Mouse (Mus musculus): ENCODE data around the gene Tff3. TPM values are rescaled to one million over a fixed set of nuclear protein-coding genes. Genes with fewer than 3 reads are reported as not detected.

Gene Tff3
- polyA plus RNA-seq, 1 experiment = 0.28 TPM

- no peaks in the 10 kb centered on the region for H3K36me3 ChIP-seq (ENCODE audit: control insufficient read depth, insufficient read depth, low read length)
- no peak overlapping the region for H3K4me3 ChIP-seq (ENCODE audit: control insufficient read depth, low read depth, low read length)
- H3K27me3 ChIP-seq (ENCODE audit: control insufficient read depth, insufficient read depth, low read length) = no peaks in the 10 kb centered on the region
- H3K4me1 ChIP-seq (ENCODE audit: control insufficient read depth, insufficient read depth, low read length) = no peaks in the 10 kb centered on the region
- H3K27ac ChIP-seq (ENCODE audit: control insufficient read depth, insufficient read depth, low read depth, low read length) = no peak overlapping the region
- TF ChIP-seq CTCF (IDR thresholded peaks at IDR 0.05; ENCODE audit: control insufficient read depth, insufficient read depth, insufficient replicate concordance, low read depth, low read length) (no peak), POLR2A (IDR thresholded peaks at IDR 0.05; ENCODE audit: control insufficient read depth, low read depth, low read length) (no peak)
Observed at GRCm38 (mm10) chr17:31153785-31154184, 24.3 kb upstream of the Tff3 start.

GRCm38 (mm10) chr17:31152966-31153499, 23.6 kb upstream of the Tff3 start:
- no peaks in the 10 kb centered on the region for H3K4me1 ChIP-seq (ENCODE audit: control insufficient read depth, insufficient read depth, low read length)
- H3K27me3 ChIP-seq (ENCODE audit: control insufficient read depth, insufficient read depth, low read length) = no peaks in the 10 kb centered on the region
- no peak overlapping the region for H3K27ac ChIP-seq (ENCODE audit: control insufficient read depth, insufficient read depth, low read depth, low read length)
- H3K36me3 ChIP-seq (ENCODE audit: control insufficient read depth, insufficient read depth, low read length) = no peaks in the 10 kb centered on the region
- H3K4me3 ChIP-seq (ENCODE audit: control insufficient read depth, low read depth, low read length) = no peak overlapping the region
- TF ChIP-seq CTCF (IDR thresholded peaks at IDR 0.05; ENCODE audit: control insufficient read depth, insufficient read depth, insufficient replicate concordance, low read depth, low read length) (no peak), POLR2A (IDR thresholded peaks at IDR 0.05; ENCODE audit: control insufficient read depth, low read depth, low read length) (no peak)

GRCm38 (mm10) chr17:31152512-31152911, 23.1 kb upstream of the Tff3 start:
- Histone ChIP-seq H3K27me3 (ENCODE audit: control insufficient read depth, insufficient read depth, low read length) (no peaks in the 10 kb centered on the region), H3K4me3 (ENCODE audit: control insufficient read depth, low read depth, low read length) (no peak overlapping the region), H3K36me3 (ENCODE audit: control insufficient read depth, insufficient read depth, low read length) (no peaks in the 10 kb centered on the region), H3K27ac (ENCODE audit: control insufficient read depth, insufficient read depth, low read depth, low read length) (no peak overlapping the region), H3K4me1 (ENCODE audit: control insufficient read depth, insufficient read depth, low read length) (no peaks in the 10 kb centered on the region)
- TF ChIP-seq CTCF (IDR thresholded peaks at IDR 0.05; ENCODE audit: control insufficient read depth, insufficient read depth, insufficient replicate concordance, low read depth, low read length) (no peak), POLR2A (IDR thresholded peaks at IDR 0.05; ENCODE audit: control insufficient read depth, low read depth, low read length) (no peak)

- Histone ChIP-seq H3K4me1 (ENCODE audit: control insufficient read depth, insufficient read depth, low read length) (peaks cover 2% of the 10 kb centered on the region; the same call in 1 of the 2 replicates), H3K4me3 (ENCODE audit: control insufficient read depth, low read depth, low read length) (no peak overlapping the region), H3K27me3 (ENCODE audit: control insufficient read depth, insufficient read depth, low read length) (no peaks in the 10 kb centered on the region), H3K27ac (ENCODE audit: control insufficient read depth, insufficient read depth, low read depth, low read length) (no peak overlapping the region), H3K36me3 (ENCODE audit: control insufficient read depth, insufficient read depth, low read length) (no peaks in the 10 kb centered on the region)
- TF ChIP-seq CTCF (IDR thresholded peaks at IDR 0.05; ENCODE audit: control insufficient read depth, insufficient read depth, insufficient replicate concordance, low read depth, low read length) = no peak
- TF ChIP-seq POLR2A (IDR thresholded peaks at IDR 0.05; ENCODE audit: control insufficient read depth, low read depth, low read length) = no peak
Observed at GRCm38 (mm10) chr17:31145998-31146397, 16.6 kb upstream of the Tff3 start.

- Histone ChIP-seq H3K27me3 (ENCODE audit: control insufficient read depth, insufficient read depth, low read length) (no peaks in the 10 kb centered on the region), H3K36me3 (ENCODE audit: control insufficient read depth, insufficient read depth, low read length) (no peaks in the 10 kb centered on the region), H3K4me3 (ENCODE audit: control insufficient read depth, low read depth, low read length) (no peak within 1 kb of the TSS), H3K4me1 (ENCODE audit: control insufficient read depth, insufficient read depth, low read length) (peaks cover 2% of the 10 kb centered on the region; the same call in 1 of the 2 replicates), H3K27ac (ENCODE audit: control insufficient read depth, insufficient read depth, low read depth, low read length) (no peak within 1 kb of the TSS)
- TF ChIP-seq POLR2A (IDR thresholded peaks at IDR 0.05; ENCODE audit: control insufficient read depth, low read depth, low read length) = no peak
- TF ChIP-seq CTCF (IDR thresholded peaks at IDR 0.05; ENCODE audit: control insufficient read depth, insufficient read depth, insufficient replicate concordance, low read depth, low read length) = no peak
Observed at GRCm38 (mm10) chr17:31144040-31145037, 14.9 kb upstream of the Tff3 start, which contains the start of gene Tff2. Gene Tff2 (minus strand): TSS chr17:31144282.

- Histone ChIP-seq H3K4me1 (ENCODE audit: control insufficient read depth, insufficient read depth, low read length) (peaks cover 2% of the 10 kb centered on the region; the same call in 1 of the 2 replicates), H3K4me3 (ENCODE audit: control insufficient read depth, low read depth, low read length) (no peak overlapping the region), H3K27me3 (ENCODE audit: control insufficient read depth, insufficient read depth, low read length) (no peaks in the 10 kb centered on the region), H3K27ac (ENCODE audit: control insufficient read depth, insufficient read depth, low read depth, low read length) (no peak overlapping the region), H3K36me3 (ENCODE audit: control insufficient read depth, insufficient read depth, low read length) (no peaks in the 10 kb centered on the region)
- TF ChIP-seq POLR2A (IDR thresholded peaks at IDR 0.05; ENCODE audit: control insufficient read depth, low read depth, low read length) (no peak), CTCF (IDR thresholded peaks at IDR 0.05; ENCODE audit: control insufficient read depth, insufficient read depth, insufficient replicate concordance, low read depth, low read length) (no peak)
Observed at GRCm38 (mm10) chr17:31142116-31142515, 12.7 kb upstream of the Tff3 start.

- Histone ChIP-seq H3K27ac (ENCODE audit: control insufficient read depth, insufficient read depth, low read depth, low read length) (no peak overlapping the region), H3K27me3 (ENCODE audit: control insufficient read depth, insufficient read depth, low read length) (no peaks in the 10 kb centered on the region), H3K4me1 (ENCODE audit: control insufficient read depth, insufficient read depth, low read length) (no peaks in the 10 kb centered on the region; the same call in 1 of the 2 replicates), H3K36me3 (ENCODE audit: control insufficient read depth, insufficient read depth, low read length) (no peaks in the 10 kb centered on the region), H3K4me3 (ENCODE audit: control insufficient read depth, low read depth, low read length) (no peak overlapping the region)
- no peak for TF ChIP-seq POLR2A (IDR thresholded peaks at IDR 0.05; ENCODE audit: control insufficient read depth, low read depth, low read length)
- peak; percentile 71; the same call in 1 of the 2 replicates for TF ChIP-seq CTCF (IDR thresholded peaks at IDR 0.05; ENCODE audit: control insufficient read depth, insufficient read depth, insufficient replicate concordance, low read depth, low read length)
Observed at GRCm38 (mm10) chr17:31138398-31138797, 9.0 kb upstream of the Tff3 start.
